Mouse (Mus musculus) ES-E14 (cell line): ENCODE results near the gene Anks1b. TPM values are rescaled to one million over a fixed set of nuclear protein-coding genes. Genes with fewer than 3 reads are reported as not detected.

Source experiments
- DNase-seq: peaks from one replicate; pipeline ENCODE4 v3.0.0-alpha.2; 2013; ENCODE audit warnings: low read depth, low spot score
- H3K27ac ChIP-seq: 2 replicates; pipeline ENCODE4 v1.5.1; 2012; ENCODE audit warnings: low read depth, mild to moderate bottlenecking, low read length, moderate library complexity, mixed read lengths; ENCODE audit not compliant: poor library complexity, insufficient read depth, severe bottlenecking
- H3K36me3 ChIP-seq: 2 replicates; pipeline ENCODE4 v1.6.1; 2012; ENCODE audit warnings: mild to moderate bottlenecking, low read length, moderate library complexity, mixed read lengths; ENCODE audit not compliant: control insufficient read depth, poor library complexity, insufficient read depth, severe bottlenecking
- H3K4me1 ChIP-seq, 2 experiments: fragments of 150-350 bp in 1 of 2; sonication (generic) in 1 of 2; 2 replicates each; pipeline ENCODE4 v1.6.1; 2012; ENCODE audit warnings: low read length in 2 of 2, mild to moderate bottlenecking in 1 of 2, mixed read lengths in 1 of 2; ENCODE audit not compliant: control insufficient read depth in 2 of 2, insufficient read depth in 2 of 2, poor library complexity in 1 of 2
- H3K4me3 ChIP-seq, 2 experiments: fragments of 150-350 bp in 1 of 2; sonication (generic) in 1 of 2; 2 replicates each; pipeline ENCODE4 v1.5.1; 2012; ENCODE audit warnings: low read length in 2 of 2, low read depth in 1 of 2, mild to moderate bottlenecking in 1 of 2, mixed read lengths in 1 of 2; ENCODE audit not compliant: insufficient read depth in 1 of 2, poor library complexity in 1 of 2, severe bottlenecking in 1 of 2
- H3K9ac ChIP-seq: 2 replicates; pipeline ENCODE4 v1.6.1; 2012; ENCODE audit warnings: low read depth, mild to moderate bottlenecking, low read length, mixed read lengths; ENCODE audit not compliant: poor library complexity, insufficient read depth, severe bottlenecking
- H3K9me3 ChIP-seq: fragments of 150-350 bp; sonication (generic); 2 replicates; pipeline ENCODE4 v1.6.1; 2012; ENCODE audit warnings: low read depth, mild to moderate bottlenecking, low read length; ENCODE audit not compliant: control insufficient read depth, insufficient read depth
- CHD2 ChIP-seq: IDR thresholded peaks from 2 replicates; pipeline ENCODE4 v1.6.1; 2014; ENCODE audit warnings: mild to moderate bottlenecking, low read depth, low read length, inconsistent platforms
- HCFC1 ChIP-seq: IDR thresholded peaks from 2 replicates; pipeline ENCODE4 v1.6.1; 2012; ENCODE audit warnings: low read length, inconsistent platforms, borderline replicate concordance; ENCODE audit not compliant: insufficient read depth
- MAFK ChIP-seq: IDR thresholded peaks from 2 replicates; pipeline ENCODE4 v1.6.1; 2014; ENCODE audit warnings: mild to moderate bottlenecking, low read depth, low read length, inconsistent platforms; ENCODE audit not compliant: insufficient read depth
- ZC3H11A ChIP-seq: IDR thresholded peaks from 2 replicates; pipeline ENCODE4 v1.6.1; 2012; ENCODE audit warnings: low read depth, mild to moderate bottlenecking, inconsistent platforms, low read length, borderline replicate concordance
- ZNF384 ChIP-seq: IDR thresholded peaks from 2 replicates; pipeline ENCODE4 v1.6.1; 2012; ENCODE audit warnings: low read depth, low read length, inconsistent platforms
- in situ Hi-C, 2 experiments: fragments of 600-800 bp; cut with MboI; formaldehyde crosslinking; loops; one replicate each; pipeline ENCODE4 v1.15.1; 2025; ENCODE audit warnings: low sequenced_read_pairs in 2 of 2, inconsistent platforms in 1 of 2; ENCODE audit not compliant: unreplicated experiment in 2 of 2
- total RNA-seq: library from RNA; depleted of rRNA; stranded (reverse); fragments of 300-350 nt; gene quantifications from 2 replicates; pipeline ENCODE4 v1.2.3, GENCODE M21; 2012

Gene Anks1b
- total RNA-seq, 1 experiment: 2.6 TPM

DNA sequence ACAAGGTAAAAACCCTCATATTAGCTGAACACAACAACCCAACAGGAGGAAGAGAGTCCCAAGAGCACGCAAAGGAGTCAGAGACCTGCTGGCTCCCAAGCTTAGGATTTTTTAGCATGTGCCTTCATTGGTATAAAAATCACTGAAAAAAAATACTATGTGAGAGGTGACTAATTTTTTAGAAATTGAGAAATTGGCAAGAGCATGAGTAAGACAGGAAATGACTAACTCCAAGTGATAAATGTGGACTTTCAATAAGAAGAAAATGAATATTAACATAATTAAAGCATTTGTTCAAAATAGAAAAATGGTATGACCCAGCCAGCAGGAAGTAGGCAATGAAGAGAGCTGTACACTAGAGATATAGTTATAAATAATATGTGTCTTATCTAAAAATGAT lies 271.1 kb downstream of the Anks1b start:
- no peak for DNase-seq
- no peaks in the 10 kb centered on the region for H3K9me3 ChIP-seq
- H3K9ac ChIP-seq: no peak overlapping the region
- in situ Hi-C loops: no loop called here
- no peaks in the 10 kb centered on the region for H3K4me1 ChIP-seq
- H3K36me3 ChIP-seq: no peaks in the 10 kb centered on the region
- no peak for TF ChIP-seq CHD2
- TF ChIP-seq ZC3H11A: no peak
- TF ChIP-seq MAFK: no peak
- no peak for TF ChIP-seq HCFC1
- TF ChIP-seq ZNF384: no peak
- no peak overlapping the region for H3K4me3 ChIP-seq
- no peak overlapping the region for H3K27ac ChIP-seq

DNA sequence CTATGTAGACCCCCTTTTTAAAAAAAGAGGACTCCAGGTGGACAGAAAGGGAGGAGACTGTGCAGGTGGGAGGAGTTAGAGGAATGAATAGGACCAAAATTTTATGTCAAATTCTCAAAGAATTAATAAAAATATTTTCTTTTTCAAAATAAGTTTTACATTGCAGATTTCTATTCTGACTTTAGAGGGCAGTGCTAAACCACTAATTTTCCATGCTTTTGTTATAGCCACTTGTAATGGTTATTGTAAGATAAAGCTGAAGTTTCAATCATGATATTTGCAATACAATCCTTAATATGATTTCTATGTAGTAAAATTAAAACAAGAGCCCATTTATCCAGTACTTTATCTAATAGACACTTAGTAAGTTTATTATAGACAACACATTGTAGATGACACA lies 278.2 kb downstream of the Anks1b start:
- Histone ChIP-seq H3K9me3 (no peaks in the 10 kb centered on the region), H3K4me1 (no peaks in the 10 kb centered on the region), H3K4me3 (no peak overlapping the region), H3K27ac (no peak overlapping the region), H3K9ac (no peak overlapping the region), H3K36me3 (no peaks in the 10 kb centered on the region)
- TF ChIP-seq ZNF384 (no peak), MAFK (no peak), ZC3H11A (no peak), CHD2 (no peak)
- in situ Hi-C loops: no loop called here
- no peak for DNase-seq

DNA sequence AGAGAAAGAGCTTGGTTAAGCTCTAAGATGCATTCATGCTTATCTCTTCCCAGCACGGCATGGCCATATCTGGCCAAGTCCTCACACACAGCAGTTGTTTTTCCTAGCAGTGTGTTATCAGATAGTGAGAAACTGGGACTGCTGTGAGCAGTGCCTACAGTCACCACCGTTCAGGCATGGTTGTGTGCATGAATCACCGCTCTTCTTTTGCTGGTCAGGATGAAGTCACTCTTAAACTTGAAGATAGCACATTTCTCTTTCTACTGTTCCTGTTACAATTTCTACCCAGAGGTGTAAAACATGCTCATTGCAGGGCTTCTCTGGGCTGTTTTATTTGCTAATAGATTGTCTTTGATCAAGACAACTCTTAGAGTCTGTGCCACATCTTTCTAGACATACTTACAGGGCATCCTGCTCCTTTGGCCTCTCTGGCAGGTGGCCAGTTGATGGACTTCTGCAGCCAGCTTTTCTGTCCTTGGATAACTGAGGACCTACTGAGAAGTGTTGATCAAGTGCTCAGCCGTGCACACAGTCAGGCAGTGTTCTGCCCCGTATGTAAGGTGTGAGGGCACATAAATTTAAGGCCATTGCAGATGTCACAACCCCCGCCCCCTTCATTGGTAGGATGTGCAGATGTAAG lies 296.8 kb downstream of the Anks1b start:
- no peaks in the 10 kb centered on the region for H3K9me3 ChIP-seq
- H3K27ac ChIP-seq: no peak overlapping the region
- H3K4me3 ChIP-seq: no peak overlapping the region
- H3K9ac ChIP-seq: no peak overlapping the region
- in situ Hi-C loops: no loop called here
- DNase-seq: no peak
- no peaks in the 10 kb centered on the region for H3K36me3 ChIP-seq
- TF ChIP-seq ZC3H11A (no peak), MAFK (no peak), HCFC1 (no peak), ZNF384 (no peak), CHD2 (no peak)
- no peaks in the 10 kb centered on the region for H3K4me1 ChIP-seq

DNA sequence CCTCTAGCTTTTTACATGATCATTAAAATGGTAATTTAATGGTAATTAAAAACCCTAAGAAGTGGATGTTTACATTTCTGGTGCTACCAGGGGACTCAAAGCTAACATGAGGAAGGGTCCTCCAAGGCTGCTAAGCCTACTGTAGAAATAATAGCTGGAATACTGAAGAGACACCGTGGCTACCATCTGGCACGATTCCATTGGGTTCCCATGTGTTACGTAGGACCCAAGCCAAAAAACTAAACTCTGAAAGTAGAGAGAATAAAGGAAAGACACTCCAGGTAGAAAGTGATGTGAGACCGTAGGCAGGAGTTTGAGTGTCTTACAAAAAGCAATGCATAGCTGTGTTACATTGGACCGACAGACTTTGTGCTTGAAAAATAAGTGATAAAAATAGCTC lies 317.1 kb downstream of the Anks1b start:
- Histone ChIP-seq H3K9ac (no peak overlapping the region), H3K4me3 (no peak overlapping the region), H3K27ac (no peak overlapping the region), H3K4me1 (no peaks in the 10 kb centered on the region; a peak in 1 of 4 replicates), H3K9me3 (no peaks in the 10 kb centered on the region), H3K36me3 (no peaks in the 10 kb centered on the region)
- DNase-seq: no peak
- no peak for TF ChIP-seq CHD2
- no peak for TF ChIP-seq HCFC1
- TF ChIP-seq ZC3H11A: no peak
- no peak for TF ChIP-seq ZNF384
- no peak for TF ChIP-seq MAFK
- in situ Hi-C loops: no loop called here

DNA sequence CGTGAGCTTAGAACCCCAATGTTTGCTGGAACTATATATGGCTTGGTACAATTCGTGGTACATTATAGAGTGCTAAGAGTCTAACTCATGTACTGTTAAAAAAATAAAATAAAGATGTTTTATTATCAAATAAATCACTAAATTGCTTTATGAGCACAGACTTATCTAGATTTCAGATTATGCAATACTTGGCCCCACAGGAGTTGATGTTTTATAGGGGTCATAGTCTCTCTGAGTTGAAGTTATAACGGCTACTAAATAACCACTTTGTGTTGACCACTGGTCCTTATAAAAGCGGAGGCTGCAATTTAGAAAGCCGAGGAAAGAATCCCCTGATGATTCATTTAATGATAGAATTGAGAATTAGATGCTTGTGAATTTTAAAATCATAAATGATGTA lies 323.6 kb downstream of the Anks1b start:
- Histone ChIP-seq H3K36me3 (no peaks in the 10 kb centered on the region), H3K9me3 (no peaks in the 10 kb centered on the region), H3K9ac (no peak overlapping the region), H3K4me1 (no peaks in the 10 kb centered on the region), H3K27ac (no peak overlapping the region), H3K4me3 (no peak overlapping the region)
- in situ Hi-C loops: no loop called here
- no peak for DNase-seq
- TF ChIP-seq HCFC1 (no peak), ZC3H11A (no peak), MAFK (no peak), CHD2 (no peak), ZNF384 (no peak)
